Mouse (Mus musculus): Measurements from ENCODE around the gene Pard3b.

GRCm38 (mm10) chr1:61928131-61928761 lies 289.6 kb downstream of the Pard3b start:
- TF ChIP-seq POLR2A (IDR thresholded peaks at IDR 0.05; ENCODE audit: low read depth, low read length) = no peak
- no peak for TF ChIP-seq CTCF (IDR thresholded peaks at IDR 0.05; ENCODE audit: extremely low read depth, insufficient read depth, insufficient read length, insufficient replicate concordance)

Data from spleen, adult 2 months (tissue).